Mouse (Mus musculus) testis, adult 2 months (tissue): ENCODE results near the gene Cnfn. TPM values are rescaled to one million over a fixed set of nuclear protein-coding genes. Genes with fewer than 3 reads are reported as not detected.
"Not testable (repeated sequence)": the region's sequence is repeated elsewhere in the genome, so short reads cannot be mapped to it uniquely, and the experiment has no call there.

Source experiments
- H3K27ac ChIP-seq: fragments of 200-500 bp; 2 replicates; pipeline ENCODE4 v1.5.1; 2012; ENCODE audit warnings: low read depth, low read length; ENCODE audit not compliant: control insufficient read depth, insufficient read depth
- H3K27me3 ChIP-seq: fragments of 200-500 bp; 2 replicates; pipeline ENCODE4 v1.6.1; 2012; ENCODE audit warnings: mild to moderate bottlenecking, low read length, moderate library complexity; ENCODE audit not compliant: control insufficient read depth, insufficient read depth
- H3K36me3 ChIP-seq: fragments of 200-500 bp; 2 replicates; pipeline ENCODE4 v1.6.1; 2012; ENCODE audit warnings: mild to moderate bottlenecking, low read length; ENCODE audit not compliant: control insufficient read depth, insufficient read depth
- H3K4me1 ChIP-seq: fragments of 200-500 bp; 2 replicates; pipeline ENCODE4 v1.6.1; 2012; ENCODE audit warnings: low read length; ENCODE audit not compliant: control insufficient read depth, insufficient read depth
- H3K4me3 ChIP-seq: fragments of 200-500 bp; 2 replicates; pipeline ENCODE4 v1.5.1; 2012; ENCODE audit warnings: low read depth, mild to moderate bottlenecking, low read length, moderate library complexity, mixed read lengths; ENCODE audit not compliant: control insufficient read depth
- CTCF ChIP-seq: fragments of 200-500 bp; IDR thresholded peaks from 2 replicates; pipeline ENCODE4 v1.5.1; 2012; ENCODE audit warnings: low read depth, mild to moderate bottlenecking, inconsistent platforms, low read length, moderate library complexity; ENCODE audit not compliant: control insufficient read depth, insufficient read depth, insufficient replicate concordance
- POLR2A ChIP-seq: fragments of 200-500 bp; IDR thresholded peaks from 2 replicates; pipeline ENCODE4 v1.6.1; 2012; ENCODE audit warnings: low read depth, mild to moderate bottlenecking, inconsistent platforms, low read length, moderate library complexity; ENCODE audit not compliant: control insufficient read depth
- polyA plus RNA-seq: library from polyadenylated mRNA; depleted of rRNA; stranded (reverse); fragments of >200 nt; gene quantifications from 2 replicates; pipeline ENCODE4 v1.2.3, GENCODE M21; 2012

Cnfn gene
- polyA plus RNA-seq, 1 experiment: 0.26 TPM

DNA sequence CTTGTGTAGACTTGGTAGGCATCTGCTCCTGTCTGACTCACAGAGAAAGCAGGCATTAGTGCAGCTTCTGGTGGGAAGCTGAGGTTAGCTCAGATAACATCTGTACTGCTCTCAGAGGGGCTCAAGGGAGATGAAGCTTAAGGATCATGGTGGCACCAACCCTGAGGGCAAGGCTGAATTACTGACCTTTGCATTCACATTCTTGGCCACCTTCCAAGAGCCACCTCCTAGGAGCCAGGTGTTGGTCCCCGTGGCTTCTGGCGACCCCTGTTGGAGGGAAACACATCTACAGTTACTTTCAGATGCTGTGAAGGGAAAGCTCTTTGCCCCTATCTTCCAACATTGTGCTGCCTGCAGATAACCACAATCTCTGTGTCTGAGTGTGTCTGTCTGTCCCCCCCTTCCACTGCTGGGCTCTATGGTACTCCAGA is 33.2 kb upstream of the Cnfn start:
- H3K4me1 ChIP-seq: no peaks in the 10 kb centered on the region
- no peaks in the 10 kb centered on the region for H3K27me3 ChIP-seq
- no peak overlapping the region for H3K4me3 ChIP-seq
- no peak overlapping the region for H3K27ac ChIP-seq
- H3K36me3 ChIP-seq: peaks cover 2% of the 10 kb centered on the region; the same call in 1 of the 2 replicates
- peak; percentile 28; the same call in 1 of the 2 replicates for TF ChIP-seq CTCF
- no peak for TF ChIP-seq POLR2A

DNA sequence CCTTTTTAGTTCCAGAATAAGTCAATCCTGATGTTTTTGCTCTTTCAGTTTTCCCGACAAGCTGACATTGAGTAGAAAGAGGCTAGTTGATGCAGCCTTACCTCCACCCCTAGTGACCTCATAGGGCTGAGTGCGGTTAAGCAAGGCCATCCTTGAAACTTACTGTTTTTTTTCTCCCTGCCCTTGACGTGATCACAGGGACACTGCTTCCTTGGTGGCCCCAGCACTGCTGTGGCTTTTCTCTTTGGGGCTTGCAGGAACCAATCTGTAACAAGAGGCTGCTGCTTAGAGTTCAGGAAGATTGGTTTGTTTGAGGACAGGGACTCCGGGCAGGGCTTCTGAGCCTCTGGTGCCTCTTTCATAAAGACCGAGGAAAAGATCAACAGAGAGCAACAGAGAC is 32.5 kb upstream of the Cnfn start:
- H3K27ac ChIP-seq: peak overlapping the region; percentile 25; the same call in 1 of the 2 replicates
- no peak overlapping the region for H3K4me3 ChIP-seq
- H3K4me1 ChIP-seq: no peaks in the 10 kb centered on the region
- H3K27me3 ChIP-seq: no peaks in the 10 kb centered on the region
- TF ChIP-seq CTCF (no peak), POLR2A (no peak; the same call in 1 of the 2 replicates)
- peaks cover 2% of the 10 kb centered on the region for H3K36me3 ChIP-seq

DNA sequence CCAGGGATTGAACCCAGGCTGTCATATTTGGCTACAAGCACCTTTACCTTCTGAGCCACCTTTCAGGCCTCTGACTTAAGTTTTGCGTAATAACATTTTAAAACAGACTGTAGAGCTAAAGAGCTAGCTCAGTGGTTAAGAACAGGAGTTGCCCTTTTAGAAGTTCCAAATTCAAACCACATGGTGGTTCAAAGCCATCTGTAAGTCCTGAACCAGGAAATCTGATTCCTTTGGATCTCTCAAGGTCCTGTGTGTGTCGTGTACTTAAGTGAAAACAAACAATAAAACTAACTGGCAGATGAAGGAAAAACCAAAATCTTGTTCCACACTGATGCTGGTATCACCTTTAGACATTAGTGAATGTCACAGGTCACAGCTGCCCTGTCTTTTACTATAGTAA is 32.0 kb upstream of the Cnfn start:
- peaks cover 2% of the 10 kb centered on the region for H3K36me3 ChIP-seq
- H3K4me3 ChIP-seq: no peak overlapping the region
- H3K27me3 ChIP-seq: no peaks in the 10 kb centered on the region
- H3K4me1 ChIP-seq: peaks cover under 1% of the 10 kb centered on the region; the same call in 1 of the 2 replicates
- no peak overlapping the region for H3K27ac ChIP-seq
- no peak for TF ChIP-seq CTCF
- no peak for TF ChIP-seq POLR2A

DNA sequence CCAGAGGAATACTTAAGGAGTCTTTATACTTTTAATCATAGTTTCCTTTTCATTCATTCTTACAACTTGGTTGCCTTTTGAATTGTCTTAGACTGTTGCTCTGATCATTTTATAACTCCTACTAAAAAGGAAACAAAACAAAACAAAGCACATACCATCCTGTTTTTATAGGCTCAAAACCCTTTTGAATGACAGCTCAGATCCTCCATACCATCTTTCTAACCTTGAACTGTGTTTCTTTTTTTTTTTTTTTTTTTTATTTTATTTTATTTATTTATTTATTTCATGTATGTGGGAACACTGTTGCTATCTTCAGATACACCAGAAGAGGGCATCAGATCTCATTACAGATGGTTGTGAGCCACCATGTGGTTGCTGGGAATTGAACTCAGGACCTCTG is 29.5 kb upstream of the Cnfn start:
- peak overlapping the region; percentile 44; the same call in 1 of the 2 replicates for H3K4me3 ChIP-seq
- H3K27ac ChIP-seq, H3K27me3 ChIP-seq, H3K36me3 ChIP-seq, H3K4me1 ChIP-seq: not testable (repeated sequence)

DNA sequence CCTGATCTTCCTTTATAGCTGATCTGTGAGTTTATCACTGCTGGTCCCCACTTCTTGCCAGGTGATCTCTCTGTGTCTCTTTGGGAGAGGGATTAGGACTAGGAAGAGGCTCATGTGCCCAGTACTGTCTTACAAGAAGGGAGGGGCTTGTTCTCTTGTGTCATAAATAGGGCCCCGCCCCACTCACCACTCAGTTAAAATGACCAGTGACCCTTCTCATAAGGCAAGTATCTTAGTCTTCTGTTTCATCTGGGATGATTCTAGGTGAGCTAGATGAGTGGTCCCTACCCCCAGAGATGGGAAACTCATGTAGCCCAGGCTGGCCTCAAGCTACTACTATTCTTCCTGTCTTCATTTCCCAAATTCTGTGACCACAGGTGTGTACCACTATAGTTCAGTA is 29.1 kb upstream of the Cnfn start, which contains the start of gene Lipe:
Lipe (minus strand) TSS at position 101 of the 400 bp plus-strand sequence.
- Histone ChIP-seq H3K4me3 (peak within 1 kb of the TSS; percentile 98), H3K27ac (peak within 1 kb of the TSS; percentile 96; the same call in 1 of the 2 replicates), H3K36me3 (no peaks in the 10 kb centered on the region; the same call in 1 of the 2 replicates), H3K4me1 (peaks cover 5% of the 10 kb centered on the region), H3K27me3 (no peaks in the 10 kb centered on the region)
- TF ChIP-seq CTCF (no peak), POLR2A (no peak)

DNA sequence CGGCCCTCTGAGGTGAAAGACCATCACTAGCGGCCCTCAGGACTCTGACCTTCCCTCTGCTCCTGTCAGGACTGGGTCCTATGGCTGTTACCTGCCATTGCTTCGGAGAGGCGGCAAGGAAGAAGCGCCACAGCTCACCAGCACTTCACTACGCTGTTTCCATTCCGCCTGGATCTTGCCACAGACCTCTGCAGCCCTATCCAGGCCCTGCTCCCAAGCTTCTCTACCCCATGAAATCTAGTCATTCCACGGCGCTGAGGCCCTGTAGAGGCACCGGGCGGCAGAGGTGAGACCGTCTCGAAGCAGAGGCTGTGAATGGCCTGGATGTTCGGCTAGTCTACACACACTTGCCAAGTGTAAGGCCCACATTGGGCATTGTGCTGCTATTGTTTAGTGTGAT is 27.1 kb upstream of the Cnfn start:
- peaks cover 5% of the 10 kb centered on the region for H3K4me1 ChIP-seq
- peak overlapping the region; percentile 96 for H3K27ac ChIP-seq
- no peaks in the 10 kb centered on the region; the same call in 1 of the 2 replicates for H3K36me3 ChIP-seq
- TF ChIP-seq CTCF (no peak), POLR2A (peak; percentile 48; the same call in 1 of the 2 replicates)
- H3K4me3 ChIP-seq: peak overlapping the region; percentile 98
- no peaks in the 10 kb centered on the region for H3K27me3 ChIP-seq

DNA sequence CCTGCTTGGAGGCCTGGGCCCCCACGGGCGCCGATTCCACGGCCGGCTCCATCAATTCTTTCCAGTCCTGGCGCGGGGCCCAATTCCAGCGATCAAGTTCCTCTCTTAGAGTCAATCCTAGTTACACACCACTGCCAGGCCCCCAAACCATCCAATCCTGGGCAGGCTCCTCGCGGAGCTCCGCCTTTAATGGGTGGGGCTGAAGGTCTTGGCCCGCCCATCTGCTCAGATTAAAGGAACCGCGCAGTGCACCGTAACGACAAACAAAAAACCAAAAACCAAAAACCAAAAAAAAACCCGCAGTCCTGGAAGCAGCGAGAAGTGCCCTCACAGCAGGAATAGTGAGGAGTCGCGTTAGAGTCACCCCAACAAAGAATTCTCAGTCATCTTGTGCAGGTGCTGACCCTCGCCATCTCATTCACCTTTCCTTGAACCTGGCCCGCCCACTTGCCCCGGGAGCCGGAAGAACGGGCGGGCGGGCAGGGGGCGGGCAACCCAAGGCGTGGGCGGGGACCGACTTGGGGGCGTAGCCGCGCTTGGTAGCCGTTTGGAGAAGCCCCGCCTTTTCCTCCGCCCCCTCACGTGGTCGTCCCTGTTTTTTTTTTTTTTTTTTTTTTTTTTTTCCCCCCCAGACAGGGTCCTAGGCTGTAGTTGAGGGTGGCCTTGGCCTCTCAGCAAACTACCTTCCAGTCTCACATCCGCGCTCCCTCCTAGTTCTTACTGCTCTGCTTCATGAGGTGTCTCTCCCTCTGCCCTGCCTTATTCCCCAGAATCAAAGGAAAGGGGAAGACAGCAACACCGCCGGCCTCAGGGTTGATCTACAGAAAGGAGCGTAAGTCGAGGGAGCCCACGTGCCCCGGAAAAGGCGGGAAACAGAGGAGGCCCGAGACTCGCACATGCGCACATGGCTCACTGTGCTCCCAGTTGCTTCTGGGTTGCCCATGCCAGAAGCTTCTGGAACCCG is 26.3 kb upstream of the Cnfn start:
- peak overlapping the region; percentile 96 for H3K27ac ChIP-seq

More for the DNA sequence above, 26.3 kb upstream of the Cnfn start:
- Histone ChIP-seq H3K4me3 (peak overlapping the region; percentile 98), H3K27me3 (no peaks in the 10 kb centered on the region), H3K36me3 (no peaks in the 10 kb centered on the region; the same call in 1 of the 2 replicates), H3K4me1 (peaks cover 5% of the 10 kb centered on the region)
- TF ChIP-seq CTCF (no peak), POLR2A (peak; percentile 51)
